Mouse (Mus musculus) heart, adult 2 months (tissue): ENCODE results near the gene Gm11168.
"Not testable (repeated sequence)": the region's sequence is repeated elsewhere in the genome, so short reads cannot be mapped to it uniquely, and the experiment has no call there.

Source experiments
- CTCF ChIP-seq: fragments of 200-600 bp; IDR thresholded peaks from 2 replicates; pipeline ENCODE4 v1.8.1; 2022; ENCODE audit warnings: antibody characterized with exemption, mild to moderate bottlenecking, moderate library complexity
- EP300 ChIP-seq: fragments of 200-500 bp; IDR thresholded peaks from 2 replicates; pipeline ENCODE4 v1.6.1; 2011; ENCODE audit warnings: low read depth, low read length, control low read depth; ENCODE audit not compliant: insufficient read depth

- TF ChIP-seq CTCF, EP300: not testable (repeated sequence)
Measured at GRCm38 (mm10) chr9:3007272-3007671, 4.1 kb downstream of the Gm11168 start.
